Mouse (Mus musculus) intestine, postnatal 0 days (tissue): ENCODE data around the gene Spats2. TPM values are rescaled to one million over a fixed set of nuclear protein-coding genes. Genes with fewer than 3 reads are reported as not detected.
A peak's percentile ranks its signal among the peaks of the same experiment; 100 is the strongest.

Source experiments
- ATAC-seq: fragments of 200-750 bp; cut with Nextera tagmentation; 2 replicates; pipeline ENCODE4 v1.8.0; 2017; ENCODE audit warnings: mild to moderate bottlenecking, moderate TSS enrichment, moderate library complexity
- H3K27ac ChIP-seq: fragments of 300-500 bp; sonication (generic); 2 replicates; pipeline ENCODE4 v1.5.1; 2014; ENCODE audit warnings: mild to moderate bottlenecking, low read depth, low read length, moderate library complexity
- H3K27me3 ChIP-seq: fragments of 300-500 bp; sonication (generic); replicated peaks from 2 replicates; pipeline ENCODE4 v1.6.1; 2014; ENCODE audit warnings: low read length, mixed read lengths; ENCODE audit not compliant: control insufficient read depth, insufficient read depth
- H3K36me3 ChIP-seq: fragments of 300-500 bp; sonication (generic); 2 replicates; pipeline ENCODE4 v1.6.1; 2014; ENCODE audit warnings: mild to moderate bottlenecking, moderate library complexity; ENCODE audit not compliant: control insufficient read depth, insufficient read depth
- H3K4me1 ChIP-seq: fragments of 300-500 bp; sonication (generic); replicated peaks from 2 replicates; pipeline ENCODE4 v1.6.1; 2014; ENCODE audit warnings: antibody characterized with exemption, low read length, mixed read lengths; ENCODE audit not compliant: control insufficient read depth, insufficient read depth
- H3K4me2 ChIP-seq: fragments of 300-500 bp; sonication (generic); replicated peaks from 2 replicates; pipeline ENCODE4 v1.6.1; 2014; ENCODE audit warnings: low read depth, mild to moderate bottlenecking, moderate library complexity
- H3K4me3 ChIP-seq: fragments of 300-500 bp; sonication (generic); 2 replicates; pipeline ENCODE4 v1.5.1; 2014; ENCODE audit warnings: low read depth, low read length
- H3K9ac ChIP-seq: fragments of 300-500 bp; sonication (generic); 2 replicates; pipeline ENCODE4 v1.6.1; 2014; ENCODE audit warnings: mild to moderate bottlenecking, low read depth, low read length
- H3K9me3 ChIP-seq: fragments of 300-500 bp; sonication (generic); 2 replicates; pipeline ENCODE4 v1.6.1; 2016; ENCODE audit warnings: mixed run types; ENCODE audit not compliant: control insufficient read depth
- CTCF ChIP-seq: sonication (generic); IDR thresholded peaks from 2 replicates; pipeline ENCODE4 v1.5.1; 2016; ENCODE audit warnings: low read depth, mild to moderate bottlenecking, control low read depth, antibody characterized with exemption, moderate library complexity
- WGBS: fragments of 180-500 bp; shearing (Covaris S2); extraction: QIAGEN DNeasy Blood & Tissue Kit; methylation state at CpG from one replicate; pipeline ENCODE4 v1.1.7; 2014; 5-methylcytosine and 5-hydroxymethylcytosine counted together
- polyA plus RNA-seq: library from polyadenylated mRNA; unstranded; fragments of >200 nt; fragmentation: Nextera tagmentation; extraction: Ambion mirVana; gene quantifications from 2 replicates; pipeline ENCODE4 v1.2.1, GENCODE M21; 2015

Gene Spats2
- polyA plus RNA-seq, 1 experiment from 2014 or later: 14.3 TPM

DNA sequence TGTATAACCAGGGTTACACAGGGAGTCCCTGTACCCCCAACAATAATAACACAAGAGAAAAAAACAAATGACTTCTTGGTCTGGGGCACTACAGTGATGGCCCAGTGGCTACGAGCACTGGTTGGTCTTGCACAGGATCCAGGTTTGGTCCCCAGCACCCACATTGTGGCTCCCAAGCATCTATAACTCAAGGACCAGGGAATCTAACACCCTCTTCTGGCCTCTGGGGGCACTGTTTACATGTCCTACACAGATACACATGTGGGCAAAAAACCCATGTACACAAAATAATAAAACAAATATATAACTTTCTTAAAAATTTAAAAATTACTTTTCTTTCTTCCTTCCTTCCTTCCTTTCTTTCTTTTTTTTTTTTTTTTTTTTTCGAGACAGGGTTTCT is 53.9 kb downstream of the Spats2 start:
- peak; percentile 32 for TF ChIP-seq CTCF
- 96% methylated on average over 1 of the region's 2 CpGs for WGBS
- H3K4me3 ChIP-seq: no peak overlapping the region
- ATAC-seq: no peak
- no peak overlapping the region for H3K9ac ChIP-seq
- peaks cover 26% of the 10 kb centered on the region for H3K36me3 ChIP-seq
- H3K4me1 ChIP-seq: no peaks in the 10 kb centered on the region
- no peak overlapping the region for H3K27ac ChIP-seq
- H3K9me3 ChIP-seq: no peaks in the 10 kb centered on the region
- no peaks in the 10 kb centered on the region for H3K27me3 ChIP-seq
- no peak overlapping the region for H3K4me2 ChIP-seq

DNA sequence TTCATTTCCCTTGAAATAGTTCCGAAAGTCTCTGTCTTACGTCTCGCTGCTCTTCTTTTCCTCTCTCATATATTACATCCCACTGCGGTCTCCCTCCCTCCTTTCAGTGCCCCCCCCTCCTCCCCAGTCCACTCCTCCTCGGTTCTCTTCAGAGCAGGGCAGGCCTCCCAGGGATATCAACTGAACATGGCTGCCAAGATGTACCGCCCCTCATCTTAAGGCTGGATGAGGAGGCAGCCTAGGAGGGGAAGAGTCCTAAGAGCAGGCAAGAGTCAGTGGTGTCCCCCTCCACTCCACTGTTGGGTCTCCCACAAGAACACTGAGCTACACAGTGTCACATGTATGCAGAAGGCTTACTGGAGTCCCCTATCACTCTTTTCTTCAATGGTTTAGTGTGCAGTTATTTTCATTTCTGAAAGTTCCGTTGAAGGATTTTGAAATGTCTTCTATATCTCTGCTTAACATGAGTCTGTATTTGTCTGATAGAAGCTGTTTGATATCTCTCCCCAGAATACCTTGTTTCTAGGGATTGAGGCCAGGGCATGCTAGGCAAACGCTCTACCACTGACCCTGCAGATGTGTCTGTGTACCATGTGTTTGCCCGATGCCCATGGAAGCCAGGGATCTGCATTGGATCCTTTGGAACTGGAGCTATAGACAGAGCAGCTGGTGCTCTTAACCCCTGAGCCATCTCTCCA is 58.6 kb downstream of the Spats2 start:
- Histone ChIP-seq H3K9ac (no peak overlapping the region), H3K27ac (no peak overlapping the region), H3K4me3 (no peak overlapping the region), H3K27me3 (no peaks in the 10 kb centered on the region), H3K4me2 (no peak overlapping the region), H3K36me3 (peaks cover 42% of the 10 kb centered on the region), H3K9me3 (no peaks in the 10 kb centered on the region), H3K4me1 (no peaks in the 10 kb centered on the region)
- 93% methylated on average over 9 of the region's 9 CpGs for WGBS
- no peak for TF ChIP-seq CTCF
- no peak for ATAC-seq

DNA sequence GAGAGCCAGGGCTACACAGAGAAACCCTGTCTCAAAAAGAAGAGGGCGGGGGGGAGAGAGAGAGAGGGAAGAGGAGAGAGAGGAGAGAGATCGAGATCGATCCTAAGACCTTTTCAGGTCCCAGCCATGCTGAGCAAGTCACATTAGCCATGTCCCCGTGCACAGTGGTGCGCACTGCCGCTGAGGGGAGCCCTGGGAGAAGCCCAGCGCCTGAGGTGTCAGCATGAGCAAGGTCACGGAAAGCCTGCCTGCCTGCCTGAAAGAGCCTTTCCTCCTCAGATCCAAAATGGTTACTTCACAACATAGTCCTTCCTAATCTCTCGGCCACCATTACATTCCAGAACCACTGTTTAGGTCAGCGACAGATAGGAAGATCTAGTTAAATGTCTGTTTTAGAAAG is 68.6 kb downstream of the Spats2 start:
- peaks cover 7% of the 10 kb centered on the region; the same call in 1 of the 2 replicates for H3K36me3 ChIP-seq
- no peaks in the 10 kb centered on the region for H3K4me1 ChIP-seq
- H3K27ac ChIP-seq: no peak overlapping the region
- no peak overlapping the region for H3K4me3 ChIP-seq
- no peaks in the 10 kb centered on the region for H3K27me3 ChIP-seq
- ATAC-seq: no peak
- WGBS: 86% methylated on average over 10 of the region's 10 CpGs
- H3K9me3 ChIP-seq: no peaks in the 10 kb centered on the region
- no peak overlapping the region for H3K4me2 ChIP-seq
- H3K9ac ChIP-seq: no peak overlapping the region
- no peak for TF ChIP-seq CTCF

- H3K9ac ChIP-seq: no peak overlapping the region
- TF ChIP-seq CTCF: no peak
- WGBS: 33% methylated on average over 6 of the region's 6 CpGs
Measured at GRCm38 (mm10) chr15:99195043-99195442, 69.3 kb downstream of the Spats2 start.

GRCm38 (mm10) chr15:99198761-99199160 is 73.0 kb downstream of the Spats2 start:
- ATAC-seq: no peak
- H3K9ac ChIP-seq: no peak overlapping the region
- no peak overlapping the region for H3K27ac ChIP-seq
- peak; percentile 71 for TF ChIP-seq CTCF
- H3K9me3 ChIP-seq: no peaks in the 10 kb centered on the region
- H3K36me3 ChIP-seq: peaks cover 17% of the 10 kb centered on the region; the same call in 1 of the 2 replicates
- no peak overlapping the region for H3K4me2 ChIP-seq
- H3K4me3 ChIP-seq: no peak overlapping the region
- H3K4me1 ChIP-seq: no peaks in the 10 kb centered on the region
- no peaks in the 10 kb centered on the region for H3K27me3 ChIP-seq

More at GRCm38 (mm10) chr15:99195043-99195442, 69.3 kb downstream of the Spats2 start:
- no peak overlapping the region for H3K27ac ChIP-seq
- no peak for ATAC-seq
- H3K9me3 ChIP-seq: no peaks in the 10 kb centered on the region
- no peaks in the 10 kb centered on the region for H3K4me1 ChIP-seq
- H3K27me3 ChIP-seq: no peaks in the 10 kb centered on the region
- H3K4me2 ChIP-seq: no peak overlapping the region
- peaks cover 11% of the 10 kb centered on the region; the same call in 1 of the 2 replicates for H3K36me3 ChIP-seq
- H3K4me3 ChIP-seq: no peak overlapping the region

GRCm38 (mm10) chr15:99205959-99206358 is 80.2 kb downstream of the Spats2 start:
- Histone ChIP-seq H3K4me1 (no peaks in the 10 kb centered on the region), H3K36me3 (peaks cover 41% of the 10 kb centered on the region), H3K4me2 (no peak overlapping the region), H3K4me3 (no peak overlapping the region), H3K9me3 (no peaks in the 10 kb centered on the region), H3K27ac (no peak overlapping the region), H3K9ac (no peak overlapping the region), H3K27me3 (no peaks in the 10 kb centered on the region)
- ATAC-seq: no peak
- 86% methylated on average over 8 of the region's 8 CpGs for WGBS
- TF ChIP-seq CTCF: no peak
